Mouse (Mus musculus) limb, embryonic 15.5 days (tissue): ENCODE data around the gene Kcnj1. TPM values are rescaled to one million over a fixed set of nuclear protein-coding genes. Genes with fewer than 3 reads are reported as not detected.

Experiments
- ATAC-seq: fragments of 200-750 bp; cut with Nextera tagmentation; 2 replicates; pipeline ENCODE4 v1.8.0; 2017; ENCODE audit warnings: low read depth, moderate TSS enrichment; ENCODE audit not compliant: insufficient number of reproducible peaks, low FRiP score, low TSS enrichment
- H3K27ac ChIP-seq: fragments of 300-500 bp; sonication (generic); 2 replicates; pipeline ENCODE4 v1.5.1; 2015; ENCODE audit warnings: moderate library complexity, mild to moderate bottlenecking, inconsistent platforms
- H3K27me3 ChIP-seq: fragments of 300-500 bp; sonication (generic); 2 replicates; pipeline ENCODE4 v1.6.1; 2015; ENCODE audit warnings: inconsistent platforms
- H3K36me3 ChIP-seq: fragments of 300-500 bp; sonication (generic); 2 replicates; pipeline ENCODE4 v1.6.1; 2015; ENCODE audit warnings: inconsistent platforms
- H3K4me1 ChIP-seq: fragments of 300-500 bp; sonication (generic); 2 replicates; pipeline ENCODE4 v1.6.1; 2015; ENCODE audit warnings: inconsistent platforms
- H3K4me2 ChIP-seq: fragments of 300-500 bp; sonication (generic); 2 replicates; pipeline ENCODE4 v1.6.1; 2015; ENCODE audit warnings: mild to moderate bottlenecking, inconsistent platforms
- H3K4me3 ChIP-seq: fragments of 300-500 bp; sonication (generic); 2 replicates; pipeline ENCODE4 v1.5.1; 2015; ENCODE audit warnings: mild to moderate bottlenecking, inconsistent platforms
- H3K9ac ChIP-seq: fragments of 300-500 bp; sonication (generic); 2 replicates; pipeline ENCODE4 v1.6.1; 2015; ENCODE audit warnings: inconsistent platforms
- H3K9me3 ChIP-seq: fragments of 300-500 bp; sonication (generic); 2 replicates; pipeline ENCODE4 v1.6.1; 2016; ENCODE audit warnings: inconsistent platforms
- WGBS: fragments of 180-500 bp; shearing (Covaris S2); methylation state at CpG from one replicate; pipeline ENCODE4 v1.1.7; 2015; 5-methylcytosine and 5-hydroxymethylcytosine counted together
- polyA plus RNA-seq: library from polyadenylated mRNA; unstranded; fragments of >200 nt; fragmentation: Nextera tagmentation; extraction: Ambion mirVana; gene quantifications from 2 replicates; pipeline ENCODE4 v1.2.1, GENCODE M21; 2015

The Kcnj1 gene
- polyA plus RNA-seq, 1 experiment from 2014 or later: not detected

DNA sequence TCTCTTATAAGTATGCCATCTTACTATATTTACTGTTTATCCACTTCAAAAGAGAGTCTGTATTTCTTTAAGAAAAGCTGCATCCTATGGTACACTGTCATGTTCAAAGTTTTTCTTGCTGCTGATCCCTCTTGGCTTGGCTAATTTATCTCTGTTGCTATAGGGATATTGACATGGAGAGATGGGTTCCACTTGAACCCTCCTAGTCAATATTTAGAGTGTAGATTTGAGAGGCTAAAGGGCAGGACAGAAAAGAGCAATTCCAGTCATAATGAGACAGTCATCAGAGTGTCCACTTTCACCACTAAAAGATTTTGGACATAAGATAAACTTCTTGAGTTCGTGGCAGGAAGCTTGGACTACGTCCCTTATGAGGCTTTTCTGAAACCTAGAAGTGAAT lies 27.9 kb downstream of the Kcnj1 start:
- WGBS: 83% methylated on average over 2 of the region's 2 CpGs
- Histone ChIP-seq H3K9ac (no peak overlapping the region), H3K4me1 (0 out of 2 replicates have a peak, but pooled peaks cover 2% of the 10 kb centered on the region), H3K4me2 (no peak overlapping the region), H3K36me3 (no peaks in the 10 kb centered on the region), H3K9me3 (no peaks in the 10 kb centered on the region), H3K27me3 (no peaks in the 10 kb centered on the region), H3K27ac (no peak overlapping the region), H3K4me3 (no peak overlapping the region)
- ATAC-seq: no peak

DNA sequence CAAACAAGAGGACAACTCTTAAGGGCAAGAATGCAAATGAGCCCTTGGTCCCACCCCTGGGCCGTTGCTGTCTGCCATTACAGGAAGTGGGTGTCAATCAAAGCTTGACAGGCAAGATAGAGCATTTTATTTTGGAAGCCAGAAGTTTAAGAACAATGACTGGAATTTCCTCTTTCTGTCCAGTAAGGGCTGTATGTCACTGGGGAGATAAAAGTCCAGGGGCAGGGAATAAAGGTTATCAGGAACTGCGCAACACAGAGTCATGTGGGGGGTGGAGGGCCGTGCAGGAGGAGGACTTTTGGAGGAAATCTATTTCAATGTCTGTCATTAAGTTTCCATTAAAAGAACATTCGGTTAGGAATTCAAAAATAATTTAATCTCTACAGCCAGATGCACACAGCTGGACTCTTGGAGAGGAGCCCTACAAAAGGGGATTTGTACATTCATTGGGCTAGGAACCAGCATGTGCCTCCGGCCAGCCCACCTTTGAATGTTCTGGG lies 28.4 kb downstream of the Kcnj1 start:
- no peak overlapping the region for H3K4me3 ChIP-seq
- no peak overlapping the region for H3K4me2 ChIP-seq
- no peak for ATAC-seq
- no peak overlapping the region for H3K9ac ChIP-seq
- no peaks in the 10 kb centered on the region for H3K9me3 ChIP-seq
- WGBS: 52% methylated on average over 5 of the region's 5 CpGs
- no peaks in the 10 kb centered on the region for H3K36me3 ChIP-seq
- H3K4me1 ChIP-seq: peaks cover 4% of the 10 kb centered on the region; the same call in 1 of the 2 replicates
- H3K27me3 ChIP-seq: no peaks in the 10 kb centered on the region
- H3K27ac ChIP-seq: no peak overlapping the region

DNA sequence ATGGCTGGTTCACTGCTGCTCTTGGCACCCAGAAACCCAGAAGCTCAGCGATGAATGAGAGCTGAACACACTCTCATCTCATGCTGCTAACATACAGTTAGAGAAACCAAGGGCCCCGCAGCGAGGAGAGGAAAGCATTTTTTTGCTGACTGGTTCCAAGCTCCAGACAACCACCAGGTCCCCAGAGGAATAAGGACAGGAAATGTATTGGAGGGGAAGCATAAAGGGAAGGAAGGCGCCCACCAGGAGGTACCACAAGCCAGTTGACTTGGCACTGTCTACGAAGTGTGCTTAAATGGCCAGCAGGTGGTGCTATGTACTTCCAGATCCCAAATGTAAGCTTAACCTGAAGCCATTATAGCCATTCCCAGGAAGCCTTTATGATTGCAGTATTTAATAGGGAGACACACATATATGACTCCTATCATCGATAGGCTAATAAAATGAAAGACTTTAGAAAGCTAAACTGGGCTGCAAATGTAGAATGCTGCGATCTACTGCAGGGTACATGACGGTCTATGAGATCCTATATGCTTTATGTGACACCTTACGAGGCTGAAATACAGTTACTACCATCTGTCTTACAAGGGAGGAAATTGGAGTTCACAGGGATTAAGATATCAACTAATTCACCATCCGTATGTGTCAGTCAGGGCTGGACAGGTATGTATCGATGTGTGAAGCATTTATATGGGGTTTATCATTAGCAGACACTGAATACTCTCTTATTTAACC lies 33.1 kb downstream of the Kcnj1 start:
- H3K36me3 ChIP-seq: no peaks in the 10 kb centered on the region
- ATAC-seq: no peak
- peaks cover 25% of the 10 kb centered on the region; the same call in 1 of the 2 replicates for H3K27me3 ChIP-seq
- H3K9me3 ChIP-seq: no peaks in the 10 kb centered on the region
- H3K4me3 ChIP-seq: no peak overlapping the region
- peaks cover 24% of the 10 kb centered on the region for H3K4me1 ChIP-seq
- H3K9ac ChIP-seq: no peak overlapping the region
- no peak overlapping the region for H3K4me2 ChIP-seq
- H3K27ac ChIP-seq: no peak overlapping the region
- WGBS: 31% methylated on average over 11 of the region's 11 CpGs

DNA sequence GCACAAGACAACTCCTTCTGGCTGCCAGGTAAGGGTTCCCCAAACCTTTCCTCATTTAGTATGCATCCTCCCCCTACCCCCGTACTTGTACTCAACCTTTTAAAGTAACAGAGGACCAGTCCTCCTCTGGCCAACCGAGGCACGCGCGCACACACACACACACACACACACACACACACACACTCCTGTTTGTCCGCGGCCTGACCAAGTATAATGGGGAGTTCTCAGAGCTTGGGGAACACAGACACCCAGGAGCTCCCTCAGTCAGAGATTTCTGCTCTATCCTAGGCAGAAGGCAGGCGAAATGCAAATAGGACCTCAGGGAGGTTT lies 36.4 kb downstream of the Kcnj1 start:
- no peaks in the 10 kb centered on the region for H3K9me3 ChIP-seq
- peaks cover 25% of the 10 kb centered on the region; the same call in 1 of the 2 replicates for H3K27me3 ChIP-seq
- H3K4me2 ChIP-seq: peak overlapping the region; percentile 97
- no peak overlapping the region for H3K9ac ChIP-seq
- ATAC-seq: no peak
- H3K27ac ChIP-seq: peak overlapping the region; percentile 83
- H3K36me3 ChIP-seq: no peaks in the 10 kb centered on the region
- H3K4me1 ChIP-seq: peaks cover 24% of the 10 kb centered on the region
- H3K4me3 ChIP-seq: peak overlapping the region; percentile 47
- WGBS: 14% methylated on average over 8 of the region's 8 CpGs

DNA sequence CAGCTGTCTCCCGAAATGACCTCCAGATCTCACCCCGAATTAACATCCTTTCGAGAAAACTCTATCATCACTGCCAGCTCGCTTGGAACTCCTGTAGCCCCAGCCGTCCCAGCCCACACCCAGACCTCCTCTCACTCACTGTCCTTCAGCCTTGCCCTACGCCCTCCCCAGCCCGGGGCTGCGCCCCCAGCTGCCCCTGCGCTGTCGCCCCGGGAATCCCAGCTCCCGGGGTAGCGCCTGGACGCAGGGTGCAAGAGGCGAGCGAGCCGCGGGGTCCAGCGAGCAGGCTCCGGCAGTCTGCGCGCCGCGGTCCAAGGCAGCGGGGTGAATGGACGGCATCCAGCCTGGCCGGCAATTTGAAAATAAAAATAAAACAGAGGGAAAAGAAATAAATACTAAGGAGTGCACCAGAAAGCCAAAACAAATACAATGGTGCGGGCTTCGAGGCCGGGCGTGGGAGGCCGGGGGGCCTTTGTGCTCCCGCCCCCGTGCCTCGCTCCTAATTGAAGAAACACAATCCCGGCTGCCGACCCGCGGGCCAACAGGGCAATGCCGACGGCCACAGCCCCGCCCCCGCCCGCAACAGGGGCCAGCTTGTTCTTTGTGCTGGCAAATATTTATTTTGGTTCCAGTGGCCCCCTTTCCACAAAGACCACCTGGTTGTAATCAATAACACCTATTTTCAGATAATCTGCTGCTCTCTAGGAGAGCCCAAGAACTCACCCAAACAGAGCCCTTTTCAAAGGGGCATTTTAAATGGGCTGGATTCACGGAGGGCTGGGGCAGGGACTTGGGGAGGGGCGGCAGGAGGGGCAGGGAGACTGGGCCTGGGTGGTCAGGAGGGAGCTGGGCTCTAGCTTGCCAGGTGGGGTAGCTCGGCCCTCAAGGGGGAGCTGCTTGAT lies 37.0 kb downstream of the Kcnj1 start:
- peak overlapping the region; percentile 83 for H3K27ac ChIP-seq
- H3K4me1 ChIP-seq: peaks cover 24% of the 10 kb centered on the region
- no peaks in the 10 kb centered on the region for H3K36me3 ChIP-seq
- H3K4me3 ChIP-seq: peak overlapping the region; percentile 47
- H3K27me3 ChIP-seq: peaks cover 25% of the 10 kb centered on the region; the same call in 1 of the 2 replicates
- 2% methylated on average over 47 of the region's 47 CpGs for WGBS
- H3K9ac ChIP-seq: 0 out of 2 replicates have a peak overlapping the region, but pooled peaks have one; percentile 42
- H3K9me3 ChIP-seq: no peaks in the 10 kb centered on the region
- peak overlapping the region; percentile 97 for H3K4me2 ChIP-seq
- peak; percentile 53 for ATAC-seq

DNA sequence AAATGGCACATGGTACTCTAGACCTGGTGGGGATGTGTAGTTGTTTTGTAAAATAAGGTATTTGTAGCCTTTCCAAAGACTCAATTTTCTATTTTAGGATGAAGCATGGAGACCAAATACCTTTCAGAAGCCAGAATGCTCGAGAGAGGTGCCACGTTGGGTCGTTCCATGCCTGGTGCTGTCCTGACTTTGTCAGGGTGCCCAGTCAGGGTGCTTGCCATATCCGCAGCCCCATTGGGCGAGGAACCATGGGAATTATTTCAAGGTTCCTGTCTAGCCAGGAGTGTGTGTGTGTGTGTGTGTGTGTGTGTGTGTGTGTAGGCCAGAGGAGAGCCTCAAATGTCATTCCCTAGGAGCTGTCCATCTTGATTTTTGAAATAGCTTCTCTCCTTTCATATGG lies 38.4 kb downstream of the Kcnj1 start:
- Histone ChIP-seq H3K4me3 (no peak overlapping the region), H3K27ac (no peak overlapping the region), H3K4me2 (no peak overlapping the region), H3K9ac (no peak overlapping the region), H3K4me1 (peaks cover 19% of the 10 kb centered on the region), H3K27me3 (peaks cover 25% of the 10 kb centered on the region; the same call in 1 of the 2 replicates), H3K9me3 (no peaks in the 10 kb centered on the region), H3K36me3 (no peaks in the 10 kb centered on the region)
- ATAC-seq: no peak
- 86% methylated on average over 5 of the region's 5 CpGs for WGBS

DNA sequence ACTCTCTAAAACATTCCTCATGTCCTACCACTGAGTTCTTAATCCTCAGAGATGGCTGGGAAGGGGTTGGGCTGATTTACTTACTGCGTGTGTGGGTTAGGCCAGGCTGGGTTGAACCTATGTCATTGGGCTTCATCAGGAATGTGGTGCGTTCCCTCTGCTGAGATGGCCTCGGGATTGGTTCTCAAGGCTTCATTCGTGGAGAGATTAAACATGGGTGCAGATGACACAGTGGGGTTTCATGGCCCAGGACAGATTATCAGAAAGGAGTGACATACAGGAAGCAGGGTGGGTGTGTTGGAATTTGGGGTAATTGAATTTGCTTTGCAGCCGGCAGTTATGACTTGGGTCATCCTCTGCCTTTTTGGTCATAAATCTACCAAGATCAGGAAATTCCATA lies 39.2 kb downstream of the Kcnj1 start:
- H3K36me3 ChIP-seq: no peaks in the 10 kb centered on the region

DNA sequence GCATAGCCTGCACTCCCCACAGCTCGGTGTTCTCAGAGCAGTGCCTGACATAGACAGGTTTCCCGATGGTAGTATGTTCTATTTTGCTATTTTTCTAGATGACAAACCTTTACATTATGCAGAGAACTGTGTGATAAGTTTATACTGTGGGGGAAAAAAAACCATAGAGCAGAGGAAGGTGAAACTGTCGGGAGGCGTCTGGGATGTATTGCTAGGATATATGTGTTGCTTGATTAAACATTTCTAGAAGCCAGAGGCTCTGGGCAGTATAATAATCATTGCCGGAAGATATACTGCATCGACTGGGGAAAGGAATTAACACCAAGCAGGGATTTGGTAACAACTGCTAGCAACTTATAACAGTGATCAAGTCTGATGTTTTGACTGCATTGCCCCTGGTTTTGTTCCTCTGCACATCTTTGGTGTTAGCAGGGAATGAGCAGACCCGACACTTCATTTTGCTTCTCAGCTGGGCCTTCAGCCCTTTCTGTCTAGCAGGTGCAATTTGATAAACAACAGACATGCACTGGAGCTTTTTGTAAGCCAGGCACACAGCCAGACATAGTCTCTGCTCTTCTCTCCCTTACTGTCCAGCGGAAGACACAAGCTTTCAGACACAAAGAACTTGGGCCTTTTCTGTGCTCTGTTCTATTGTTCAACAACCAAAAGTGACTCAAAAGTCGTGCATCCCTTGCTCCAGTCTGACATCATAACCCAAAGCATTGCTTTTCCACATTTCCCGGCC lies 40.7 kb downstream of the Kcnj1 start:
- Histone ChIP-seq H3K27ac (no peak overlapping the region), H3K36me3 (no peaks in the 10 kb centered on the region), H3K27me3 (peaks cover 12% of the 10 kb centered on the region; the same call in 1 of the 2 replicates), H3K4me2 (no peak overlapping the region), H3K9ac (no peak overlapping the region), H3K9me3 (no peaks in the 10 kb centered on the region), H3K4me1 (peaks cover 27% of the 10 kb centered on the region), H3K4me3 (no peak overlapping the region)
- no peak for ATAC-seq
- 65% methylated on average over 10 of the region's 10 CpGs for WGBS

More for the DNA sequence above, 39.2 kb downstream of the Kcnj1 start:
- H3K4me1 ChIP-seq: peaks cover 19% of the 10 kb centered on the region
- H3K4me3 ChIP-seq: no peak overlapping the region
- WGBS: 86% methylated on average over 5 of the region's 5 CpGs
- H3K27ac ChIP-seq: no peak overlapping the region
- no peak overlapping the region for H3K9ac ChIP-seq
- H3K27me3 ChIP-seq: peaks cover 21% of the 10 kb centered on the region; the same call in 1 of the 2 replicates
- no peaks in the 10 kb centered on the region for H3K9me3 ChIP-seq
- no peak for ATAC-seq
- no peak overlapping the region for H3K4me2 ChIP-seq

DNA sequence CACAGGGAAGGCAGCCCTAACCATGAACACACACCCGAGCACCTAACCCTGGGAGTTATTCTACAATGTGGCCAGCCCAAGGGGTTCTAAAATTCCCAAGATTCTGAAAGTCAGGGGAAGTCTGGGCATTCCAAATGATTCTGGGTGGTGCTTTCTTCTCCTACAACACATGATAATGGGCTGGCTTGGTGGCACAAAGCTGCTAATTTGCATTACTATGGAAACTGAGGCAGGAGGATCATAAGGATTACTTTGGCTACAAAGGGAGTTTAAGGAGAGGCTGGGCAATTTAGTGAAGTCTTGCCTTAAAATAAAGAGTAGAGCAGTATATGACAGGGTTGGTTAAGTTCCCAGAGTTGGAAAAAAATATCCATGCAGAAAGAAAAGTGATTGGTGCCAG lies 42.7 kb downstream of the Kcnj1 start:
- H3K36me3 ChIP-seq: no peaks in the 10 kb centered on the region
- H3K9me3 ChIP-seq: no peaks in the 10 kb centered on the region
- H3K9ac ChIP-seq: no peak overlapping the region
- ATAC-seq: no peak
- no peak overlapping the region for H3K27ac ChIP-seq
- WGBS: 63% methylated on average over 1 of the region's 1 CpGs
- H3K4me2 ChIP-seq: no peak overlapping the region
- H3K4me3 ChIP-seq: no peak overlapping the region
- peaks cover 8% of the 10 kb centered on the region; the same call in 1 of the 2 replicates for H3K4me1 ChIP-seq
- H3K27me3 ChIP-seq: no peaks in the 10 kb centered on the region

DNA sequence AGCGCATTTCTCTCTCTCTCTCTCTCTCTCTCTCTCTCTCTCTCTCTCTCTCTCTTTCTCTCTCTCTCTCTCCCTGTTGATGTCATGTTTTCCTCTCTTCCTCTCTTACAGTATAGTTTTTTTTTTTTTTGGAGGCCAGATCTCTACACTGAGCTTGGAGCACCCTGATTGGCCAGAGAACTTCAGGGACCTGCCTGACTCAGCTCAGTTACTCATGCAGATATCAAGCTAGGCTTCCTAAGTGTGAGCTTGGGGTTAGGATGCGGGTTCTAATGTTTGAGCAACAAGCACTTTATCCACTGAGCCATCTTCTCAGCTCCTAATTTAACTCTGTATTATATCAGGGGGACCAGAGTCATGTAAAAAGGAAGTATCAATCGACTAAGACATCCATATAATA lies 43.7 kb downstream of the Kcnj1 start:
- 94% methylated on average over 3 of the region's 3 CpGs for WGBS
- ATAC-seq: no peak
- Histone ChIP-seq H3K36me3 (no peaks in the 10 kb centered on the region), H3K4me2 (no peak overlapping the region), H3K9me3 (no peaks in the 10 kb centered on the region), H3K27ac (no peak overlapping the region), H3K4me1 (peaks cover 8% of the 10 kb centered on the region; the same call in 1 of the 2 replicates), H3K4me3 (no peak overlapping the region), H3K27me3 (no peaks in the 10 kb centered on the region), H3K9ac (no peak overlapping the region)

DNA sequence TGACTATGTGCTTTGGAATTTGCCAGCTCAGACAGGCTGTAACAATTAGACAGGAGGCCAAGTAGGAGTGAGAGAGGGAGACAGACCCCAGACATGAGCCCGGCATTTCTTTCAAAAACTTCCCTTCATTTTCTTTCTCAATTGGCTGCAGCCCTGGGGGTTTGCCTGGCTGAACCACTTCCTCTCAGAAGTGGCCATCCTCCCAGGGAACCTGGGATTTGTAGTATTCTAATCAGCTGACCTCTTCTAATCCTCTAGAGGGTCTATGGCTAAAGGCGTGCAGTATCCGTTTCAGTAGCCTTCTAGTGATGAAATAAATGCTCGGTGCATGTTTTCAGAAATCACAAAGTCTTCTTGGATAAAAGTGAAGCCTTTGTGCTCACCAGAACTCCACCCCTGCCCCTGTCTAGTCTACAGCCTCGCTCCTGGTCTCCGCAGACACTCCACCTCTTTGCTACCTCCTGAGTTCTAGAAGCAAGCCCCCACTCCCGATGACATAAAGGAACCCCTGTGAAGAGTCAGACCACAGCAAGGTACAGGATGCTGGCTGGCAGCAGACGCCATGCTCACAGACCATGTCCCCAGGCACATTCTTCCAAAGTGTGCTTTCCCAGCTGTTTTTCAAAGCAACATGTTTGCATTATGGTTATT lies 45.3 kb downstream of the Kcnj1 start:
- Histone ChIP-seq H3K27ac (no peak overlapping the region), H3K4me2 (no peak overlapping the region)

More for the DNA sequence above, 45.3 kb downstream of the Kcnj1 start:
- 29% methylated on average over 8 of the region's 8 CpGs for WGBS
- Histone ChIP-seq H3K4me1 (peaks cover 8% of the 10 kb centered on the region; the same call in 1 of the 2 replicates), H3K9ac (no peak overlapping the region), H3K36me3 (peaks cover 4% of the 10 kb centered on the region; the same call in 1 of the 2 replicates), H3K4me3 (no peak overlapping the region), H3K27me3 (no peaks in the 10 kb centered on the region), H3K9me3 (no peaks in the 10 kb centered on the region)
- no peak for ATAC-seq
